Mouse (Mus musculus): ENCODE measurements around the gene E2f8. TPM values are rescaled to one million over a fixed set of nuclear protein-coding genes. Genes with fewer than 3 reads are reported as not detected.

Gene E2f8
- polyA plus RNA-seq, 1 experiment: 0.28 TPM

DNA sequence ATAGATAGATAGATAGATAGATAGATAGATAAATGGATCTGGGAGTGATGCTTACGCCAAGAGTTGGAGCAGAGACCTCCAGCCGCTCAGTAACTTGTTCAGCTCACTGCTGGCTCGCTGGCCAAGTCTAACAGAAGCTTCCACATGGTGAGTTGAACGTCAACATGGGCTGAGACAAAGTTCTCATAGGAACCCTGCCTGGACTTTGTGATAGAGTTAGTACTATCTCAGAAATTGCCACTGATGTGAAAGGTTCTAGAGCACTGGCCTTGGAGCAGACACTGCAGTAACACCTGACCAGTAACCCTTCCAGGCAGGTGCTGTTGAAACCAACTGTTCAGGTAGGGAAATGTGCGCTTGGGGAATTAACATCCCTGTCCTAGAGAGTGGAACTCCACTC, 37.9 kb downstream of the E2f8 start:
- no peak for TF ChIP-seq POLR2A (IDR thresholded peaks at IDR 0.05; ENCODE audit: low read depth, low read length)
- TF ChIP-seq CTCF (conservative IDR thresholded peaks at IDR 0.05; ENCODE audit: insufficient read depth, insufficient read length, low read depth, low read length): no peak
- H3K36me3 ChIP-seq (ENCODE audit: control insufficient read depth, insufficient read depth, low read length): no peaks in the 10 kb centered on the region
- H3K4me3 ChIP-seq (ENCODE audit: insufficient read depth, low read depth, low read length): no peak overlapping the region
- no peak overlapping the region for H3K27ac ChIP-seq (ENCODE audit: insufficient read depth, low read depth, low read length)
- H3K4me1 ChIP-seq (ENCODE audit: control insufficient read depth, insufficient read depth, low read length): no peaks in the 10 kb centered on the region
- no peak for DNase-seq
- WGBS: 89% methylated on average over 5 of the region's 5 CpGs
- H3K27me3 ChIP-seq (replicated peaks; ENCODE audit: control insufficient read depth, insufficient read depth, low read length): no peaks in the 10 kb centered on the region

DNA sequence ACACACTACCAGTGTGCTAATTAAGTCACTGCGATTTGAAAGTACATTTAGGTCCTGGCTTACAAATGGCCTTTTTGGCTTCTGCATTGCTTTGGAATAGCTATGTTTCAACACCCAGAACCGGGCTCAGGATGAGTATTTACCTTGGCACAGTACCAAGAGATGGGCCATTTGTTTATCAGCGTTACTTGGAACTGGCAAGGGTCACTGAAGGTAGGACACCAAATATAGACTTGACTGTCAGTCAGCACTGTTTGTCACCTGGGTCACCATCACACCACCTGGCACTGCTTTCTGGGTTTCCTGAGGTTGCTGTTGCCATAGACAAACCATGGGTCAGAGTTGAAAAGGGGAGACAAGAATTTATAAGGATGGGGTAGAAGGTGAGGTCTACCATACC, 39.0 kb downstream of the E2f8 start:
- Histone ChIP-seq H3K27me3 (replicated peaks; ENCODE audit: control insufficient read depth, insufficient read depth, low read length) (no peaks in the 10 kb centered on the region), H3K36me3 (ENCODE audit: control insufficient read depth, insufficient read depth, low read length) (no peaks in the 10 kb centered on the region), H3K27ac (ENCODE audit: insufficient read depth, low read depth, low read length) (no peak overlapping the region), H3K4me1 (ENCODE audit: control insufficient read depth, insufficient read depth, low read length) (no peaks in the 10 kb centered on the region), H3K4me3 (ENCODE audit: insufficient read depth, low read depth, low read length) (no peak overlapping the region)
- 45% methylated on average over 3 of the region's 3 CpGs for WGBS
- DNase-seq: no peak
- TF ChIP-seq POLR2A (IDR thresholded peaks at IDR 0.05; ENCODE audit: low read depth, low read length) (no peak), CTCF (conservative IDR thresholded peaks at IDR 0.05; ENCODE audit: insufficient read depth, insufficient read length, low read depth, low read length) (no peak)

DNA sequence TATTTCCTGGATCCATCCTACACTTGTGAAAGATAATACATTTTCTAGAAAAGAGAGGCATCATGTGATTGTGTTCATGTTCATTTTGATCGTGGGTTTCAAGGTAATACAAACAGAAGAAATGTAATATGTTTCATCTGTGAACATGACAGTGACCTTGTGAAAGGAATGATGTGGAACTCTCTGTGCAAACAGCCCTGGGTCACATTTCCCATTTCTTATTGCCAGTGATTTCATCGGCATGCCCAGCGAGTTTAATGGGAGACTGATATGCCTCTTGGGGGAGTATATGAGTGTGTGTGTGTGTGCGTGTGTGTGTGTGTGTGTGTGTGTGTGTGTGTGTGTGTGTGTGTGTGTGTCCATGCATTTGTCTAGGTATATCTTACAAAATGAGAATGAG, 39.9 kb downstream of the E2f8 start:
- Histone ChIP-seq H3K36me3 (ENCODE audit: control insufficient read depth, insufficient read depth, low read length) (no peaks in the 10 kb centered on the region), H3K27me3 (replicated peaks; ENCODE audit: control insufficient read depth, insufficient read depth, low read length) (no peaks in the 10 kb centered on the region), H3K27ac (ENCODE audit: insufficient read depth, low read depth, low read length) (no peak overlapping the region), H3K4me1 (ENCODE audit: control insufficient read depth, insufficient read depth, low read length) (no peaks in the 10 kb centered on the region), H3K4me3 (ENCODE audit: insufficient read depth, low read depth, low read length) (no peak overlapping the region)
- WGBS: 34% methylated on average over 4 of the region's 4 CpGs
- no peak for TF ChIP-seq POLR2A (IDR thresholded peaks at IDR 0.05; ENCODE audit: low read depth, low read length)
- TF ChIP-seq CTCF (conservative IDR thresholded peaks at IDR 0.05; ENCODE audit: insufficient read depth, insufficient read length, low read depth, low read length): no peak
- no peak for DNase-seq

DNA sequence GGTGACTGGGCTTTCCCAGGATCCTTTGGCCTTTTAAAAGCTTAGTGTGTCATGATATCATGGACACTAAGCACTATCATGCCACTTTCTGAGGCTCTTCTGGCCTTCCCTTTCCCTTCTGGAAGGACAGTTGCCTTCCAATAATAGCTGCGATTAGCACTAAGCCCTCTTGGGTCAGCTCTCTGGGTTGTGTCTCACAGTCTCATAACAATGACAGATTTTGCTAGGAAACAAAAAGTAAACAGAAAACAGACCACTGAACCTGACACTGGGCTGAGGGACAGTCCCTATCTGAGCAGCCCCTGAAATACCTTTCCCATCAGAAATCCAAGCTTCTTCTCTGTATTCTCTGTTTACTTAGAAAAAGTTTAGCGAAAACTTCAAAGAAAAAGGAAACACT, 40.9 kb downstream of the E2f8 start:
- WGBS: 71% methylated on average over 2 of the region's 2 CpGs
- no peak for DNase-seq
- TF ChIP-seq CTCF (conservative IDR thresholded peaks at IDR 0.05; ENCODE audit: insufficient read depth, insufficient read length, low read depth, low read length): no peak
- TF ChIP-seq POLR2A (IDR thresholded peaks at IDR 0.05; ENCODE audit: low read depth, low read length): no peak
- H3K4me1 ChIP-seq (ENCODE audit: control insufficient read depth, insufficient read depth, low read length): no peaks in the 10 kb centered on the region
- no peaks in the 10 kb centered on the region for H3K36me3 ChIP-seq (ENCODE audit: control insufficient read depth, insufficient read depth, low read length)
- no peak overlapping the region for H3K4me3 ChIP-seq (ENCODE audit: insufficient read depth, low read depth, low read length)
- H3K27me3 ChIP-seq (replicated peaks; ENCODE audit: control insufficient read depth, insufficient read depth, low read length): no peaks in the 10 kb centered on the region
- H3K27ac ChIP-seq (ENCODE audit: insufficient read depth, low read depth, low read length): no peak overlapping the region

DNA sequence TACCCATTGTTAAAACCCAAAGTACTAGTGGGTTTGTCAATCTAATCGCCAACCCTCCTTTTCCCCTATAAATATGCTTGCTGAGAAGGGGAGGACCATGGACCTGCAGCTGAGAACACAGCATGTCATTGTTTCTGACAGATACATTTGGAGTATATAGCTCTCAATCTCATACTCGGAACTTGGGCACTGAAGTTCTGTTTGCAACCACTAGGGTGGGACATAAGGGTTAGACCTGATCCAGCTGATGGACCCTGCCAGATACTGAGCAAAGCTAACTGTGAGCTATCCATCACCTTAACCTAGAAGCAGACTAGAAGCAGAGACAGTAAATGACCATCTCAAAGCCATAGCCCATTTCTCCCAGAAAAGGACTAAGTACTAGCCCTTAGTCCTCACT, 43.0 kb downstream of the E2f8 start:
- 65% methylated on average over 2 of the region's 2 CpGs for WGBS
- no peaks in the 10 kb centered on the region for H3K27me3 ChIP-seq (replicated peaks; ENCODE audit: control insufficient read depth, insufficient read depth, low read length)
- no peaks in the 10 kb centered on the region for H3K36me3 ChIP-seq (ENCODE audit: control insufficient read depth, insufficient read depth, low read length)
- TF ChIP-seq POLR2A (IDR thresholded peaks at IDR 0.05; ENCODE audit: low read depth, low read length) (no peak), CTCF (conservative IDR thresholded peaks at IDR 0.05; ENCODE audit: insufficient read depth, insufficient read length, low read depth, low read length) (0 out of 2 replicates have a peak, but pooled peaks have one; percentile 5)
- H3K4me1 ChIP-seq (ENCODE audit: control insufficient read depth, insufficient read depth, low read length): no peaks in the 10 kb centered on the region
- DNase-seq: no peak
- no peak overlapping the region for H3K27ac ChIP-seq (ENCODE audit: insufficient read depth, low read depth, low read length)
- H3K4me3 ChIP-seq (ENCODE audit: insufficient read depth, low read depth, low read length): no peak overlapping the region

DNA sequence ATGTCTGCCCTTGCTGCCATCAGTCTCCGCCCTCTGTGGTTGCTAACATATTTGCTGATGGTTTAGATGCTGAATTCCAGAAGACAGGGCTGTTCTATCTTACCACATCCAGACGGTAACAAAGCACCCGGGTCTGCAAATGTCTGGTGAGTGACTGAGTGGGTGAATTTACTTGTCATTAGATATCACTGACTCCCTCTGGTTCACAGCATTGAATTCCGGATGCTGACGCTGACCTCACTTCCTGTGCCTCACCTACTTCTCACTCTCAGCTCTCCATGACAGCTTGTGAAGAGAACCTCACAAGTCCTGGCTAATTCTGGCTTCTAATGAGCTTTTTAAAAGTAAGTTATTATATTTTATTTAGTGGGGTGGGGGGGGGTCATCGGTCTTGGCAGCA, 44.4 kb downstream of the E2f8 start:
- Histone ChIP-seq H3K36me3 (ENCODE audit: control insufficient read depth, insufficient read depth, low read length) (no peaks in the 10 kb centered on the region), H3K27me3 (replicated peaks; ENCODE audit: control insufficient read depth, insufficient read depth, low read length) (no peaks in the 10 kb centered on the region), H3K4me1 (ENCODE audit: control insufficient read depth, insufficient read depth, low read length) (no peaks in the 10 kb centered on the region), H3K4me3 (ENCODE audit: insufficient read depth, low read depth, low read length) (no peak overlapping the region), H3K27ac (ENCODE audit: insufficient read depth, low read depth, low read length) (no peak overlapping the region)
- DNase-seq: no peak
- TF ChIP-seq CTCF (conservative IDR thresholded peaks at IDR 0.05; ENCODE audit: insufficient read depth, insufficient read length, low read depth, low read length) (no peak), POLR2A (IDR thresholded peaks at IDR 0.05; ENCODE audit: low read depth, low read length) (no peak)
- WGBS: 53% methylated on average over 6 of the region's 6 CpGs

DNA sequence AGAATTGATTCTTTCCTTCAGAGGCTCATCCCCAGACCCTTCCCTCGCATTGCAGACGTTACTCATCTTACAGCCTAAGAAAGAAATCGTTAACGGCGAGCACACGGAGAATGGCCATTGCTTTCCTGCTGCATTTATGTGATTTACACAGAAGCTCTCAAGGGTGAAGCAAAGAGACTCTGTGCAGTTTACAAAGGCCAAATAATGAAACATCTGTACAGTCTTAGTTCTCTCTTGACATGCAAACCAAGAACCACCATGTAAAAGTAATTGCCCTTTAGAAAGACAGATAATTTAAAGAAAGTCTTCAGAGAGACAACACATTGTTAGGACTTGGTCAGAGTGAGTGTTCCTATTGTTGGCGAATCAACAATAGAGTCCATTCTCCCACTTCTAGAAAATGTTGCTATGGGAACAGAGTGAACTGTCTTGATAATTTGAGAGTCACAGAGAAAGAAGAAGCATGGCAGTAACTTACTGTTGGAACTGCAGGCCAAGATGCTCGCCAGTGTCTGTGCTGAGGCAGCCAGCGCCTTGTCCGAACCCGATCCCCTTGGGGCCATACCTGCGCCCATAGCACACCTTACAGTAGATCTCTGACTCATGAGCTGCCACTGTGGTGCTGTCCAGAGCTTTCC, 46.3 kb downstream of the E2f8 start:
- no peaks in the 10 kb centered on the region for H3K27me3 ChIP-seq (replicated peaks; ENCODE audit: control insufficient read depth, insufficient read depth, low read length)
- no peak for DNase-seq
- TF ChIP-seq POLR2A (IDR thresholded peaks at IDR 0.05; ENCODE audit: low read depth, low read length): no peak
- no peak for TF ChIP-seq CTCF (conservative IDR thresholded peaks at IDR 0.05; ENCODE audit: insufficient read depth, insufficient read length, low read depth, low read length)
- no peak overlapping the region for H3K27ac ChIP-seq (ENCODE audit: insufficient read depth, low read depth, low read length)
- WGBS: 72% methylated on average over 12 of the region's 12 CpGs
- H3K4me3 ChIP-seq (ENCODE audit: insufficient read depth, low read depth, low read length): no peak overlapping the region
- no peaks in the 10 kb centered on the region for H3K36me3 ChIP-seq (ENCODE audit: control insufficient read depth, insufficient read depth, low read length)
- H3K4me1 ChIP-seq (ENCODE audit: control insufficient read depth, insufficient read depth, low read length): no peaks in the 10 kb centered on the region
